Mouse (Mus musculus) neural tube, embryonic 14.5 days (tissue): ENCODE measurements around the gene Gcgr. TPM values are rescaled to one million over a fixed set of nuclear protein-coding genes. Genes with fewer than 3 reads are reported as not detected.
"Not testable (repeated sequence)": the region's sequence is repeated elsewhere in the genome, so short reads cannot be mapped to it uniquely, and the experiment has no call there.

ENCODE experiments used
- ATAC-seq: fragments of 200-750 bp; cut with Nextera tagmentation; 2 replicates; pipeline ENCODE4 v1.8.0; 2017; ENCODE audit warnings: low read depth, mild to moderate bottlenecking, moderate TSS enrichment, moderate library complexity
- H3K27ac ChIP-seq: fragments of 300-500 bp; sonication (generic); 2 replicates; pipeline ENCODE4 v1.5.1; 2014; ENCODE audit warnings: low read depth, mild to moderate bottlenecking, control low read depth, low read length, moderate library complexity, mixed read lengths
- H3K27me3 ChIP-seq: fragments of 300-500 bp; sonication (generic); 2 replicates; pipeline ENCODE4 v1.6.1; 2014; ENCODE audit warnings: low read length; ENCODE audit not compliant: control insufficient read depth, insufficient read depth
- H3K36me3 ChIP-seq: fragments of 300-500 bp; sonication (generic); 2 replicates; pipeline ENCODE4 v1.6.1; 2014; ENCODE audit warnings: low read length, mixed read lengths; ENCODE audit not compliant: control insufficient read depth, insufficient read depth
- H3K4me1 ChIP-seq: fragments of 300-500 bp; sonication (generic); 2 replicates; pipeline ENCODE4 v1.6.1; 2014; ENCODE audit warnings: low read length; ENCODE audit not compliant: control insufficient read depth, insufficient read depth
- H3K4me2 ChIP-seq: fragments of 300-500 bp; sonication (generic); 2 replicates; pipeline ENCODE4 v1.6.1; 2014; ENCODE audit warnings: mild to moderate bottlenecking, low read depth, low read length, control low read depth
- H3K4me3 ChIP-seq: fragments of 300-500 bp; sonication (generic); 2 replicates; pipeline ENCODE4 v1.5.1; 2014; ENCODE audit warnings: low read depth, low read length, control low read depth, mixed read lengths
- H3K9ac ChIP-seq: fragments of 300-500 bp; sonication (generic); replicated peaks from 2 replicates; pipeline ENCODE4 v1.6.1; 2014; ENCODE audit warnings: low read depth, mild to moderate bottlenecking, control low read depth, low read length, mixed read lengths
- H3K9me3 ChIP-seq: fragments of 300-500 bp; sonication (generic); 2 replicates; pipeline ENCODE4 v1.6.1; 2016; ENCODE audit warnings: low read length; ENCODE audit not compliant: control insufficient read depth
- WGBS: fragments of 180-500 bp; shearing (Covaris S2); extraction: QIAGEN DNeasy Blood & Tissue Kit; methylation state at CpG from one replicate; pipeline ENCODE4 v1.1.7; 2014; 5-methylcytosine and 5-hydroxymethylcytosine counted together
- polyA plus RNA-seq: library from polyadenylated mRNA; unstranded; fragments of >200 nt; fragmentation: Nextera tagmentation; extraction: Ambion mirVana; gene quantifications from 2 replicates; pipeline ENCODE4 v1.2.1, GENCODE M21; 2014

The Gcgr gene
- polyA plus RNA-seq, 1 experiment from 2014 or later = 0.19 TPM

- ATAC-seq = peak; percentile 89
- H3K4me1 ChIP-seq = peaks cover 17% of the 10 kb centered on the region
- no peaks in the 10 kb centered on the region for H3K9me3 ChIP-seq
- peak within 1 kb of the TSS; percentile 86 for H3K27ac ChIP-seq
- no peaks in the 10 kb centered on the region for H3K27me3 ChIP-seq
- H3K4me2 ChIP-seq = peak within 1 kb of the TSS; percentile 93
- H3K9ac ChIP-seq = peak within 1 kb of the TSS; percentile 96
- H3K36me3 ChIP-seq = peaks cover under 1% of the 10 kb centered on the region
- WGBS = 1% methylated on average over 58 of the region's 87 CpGs
- peak within 1 kb of the TSS; percentile 96 for H3K4me3 ChIP-seq
Measured at GRCm38 (mm10) chr11:120549168-120549945, 18.9 kb downstream of the Gcgr start, which contains the start of gene Mcrip1. TSS of gene Mcrip1 (minus strand) at chr11:120549727.

- 75% methylated on average over 11 of the region's 11 CpGs for WGBS
Measured at GRCm38 (mm10) chr11:120549986-120550809, 19.7 kb downstream of the Gcgr start.

GRCm38 (mm10) chr11:120550810-120551440 lies 20.4 kb downstream of the Gcgr start, which contains the start of gene Ppp1r27:
TSS of gene Ppp1r27 (minus strand) at chr11:120551132.
- peak within 1 kb of the TSS; percentile 96 for H3K9ac ChIP-seq
- H3K27me3 ChIP-seq = no peaks in the 10 kb centered on the region
- 93% methylated on average over 28 of the region's 28 CpGs for WGBS
- H3K27ac ChIP-seq = peak within 1 kb of the TSS; percentile 58
- H3K36me3 ChIP-seq = no peaks in the 10 kb centered on the region
- H3K9me3 ChIP-seq = no peaks in the 10 kb centered on the region
- H3K4me1 ChIP-seq = peaks cover 17% of the 10 kb centered on the region
- H3K4me3 ChIP-seq = peak within 1 kb of the TSS; percentile 96
- no peak for ATAC-seq
- H3K4me2 ChIP-seq = peak within 1 kb of the TSS; percentile 93

More at GRCm38 (mm10) chr11:120549986-120550809, 19.7 kb downstream of the Gcgr start:
- ATAC-seq = peak; percentile 36; the same call in 1 of the 2 replicates
- H3K4me3 ChIP-seq = peak overlapping the region; percentile 96
- peak overlapping the region; percentile 93 for H3K4me2 ChIP-seq
- no peaks in the 10 kb centered on the region for H3K9me3 ChIP-seq
- peak overlapping the region; percentile 58 for H3K27ac ChIP-seq
- H3K36me3 ChIP-seq = no peaks in the 10 kb centered on the region
- peaks cover 17% of the 10 kb centered on the region for H3K4me1 ChIP-seq
- no peaks in the 10 kb centered on the region for H3K27me3 ChIP-seq
- H3K9ac ChIP-seq = peak overlapping the region; percentile 96

GRCm38 (mm10) chr11:120552736-120553135 lies 22.2 kb downstream of the Gcgr start:
- Histone ChIP-seq H3K4me1 (peaks cover 17% of the 10 kb centered on the region), H3K4me2 (no peak overlapping the region), H3K27me3 (no peaks in the 10 kb centered on the region), H3K4me3 (no peak overlapping the region), H3K9me3 (no peaks in the 10 kb centered on the region), H3K36me3 (no peaks in the 10 kb centered on the region), H3K9ac (no peak overlapping the region), H3K27ac (no peak overlapping the region)
- WGBS = 84% methylated on average over 5 of the region's 5 CpGs
- no peak for ATAC-seq

GRCm38 (mm10) chr11:120554834-120555233 lies 24.3 kb downstream of the Gcgr start:
- WGBS = 88% methylated on average over 7 of the region's 7 CpGs
- ATAC-seq = no peak
- Histone ChIP-seq H3K4me1 (peaks cover 5% of the 10 kb centered on the region; the same call in 1 of the 2 replicates), H3K9ac (no peak overlapping the region), H3K4me2 (no peak overlapping the region), H3K27ac (no peak overlapping the region), H3K4me3 (no peak overlapping the region), H3K9me3 (no peaks in the 10 kb centered on the region), H3K36me3 (peaks cover under 1% of the 10 kb centered on the region; the same call in 1 of the 2 replicates), H3K27me3 (no peaks in the 10 kb centered on the region)

- H3K27ac ChIP-seq = no peak overlapping the region
- H3K4me3 ChIP-seq = no peak overlapping the region
- peaks cover 2% of the 10 kb centered on the region; the same call in 1 of the 2 replicates for H3K4me1 ChIP-seq
- H3K4me2 ChIP-seq = no peak overlapping the region
- ATAC-seq = no peak
- 93% methylated on average over 2 of the region's 2 CpGs for WGBS
- peaks cover 5% of the 10 kb centered on the region for H3K36me3 ChIP-seq
- H3K27me3 ChIP-seq = no peaks in the 10 kb centered on the region
- no peak overlapping the region for H3K9ac ChIP-seq
- no peaks in the 10 kb centered on the region for H3K9me3 ChIP-seq
Measured at GRCm38 (mm10) chr11:120555260-120555659, 24.8 kb downstream of the Gcgr start.

- not testable (repeated sequence) for H3K4me1 ChIP-seq, ATAC-seq, H3K4me2 ChIP-seq, H3K27me3 ChIP-seq, H3K9ac ChIP-seq, H3K4me3 ChIP-seq, H3K9me3 ChIP-seq, H3K27ac ChIP-seq
- peaks cover 39% of the 10 kb centered on the region for H3K36me3 ChIP-seq
- 85% methylated on average over 6 of the region's 6 CpGs for WGBS
Measured at GRCm38 (mm10) chr11:120558843-120559242, 28.3 kb downstream of the Gcgr start.

GRCm38 (mm10) chr11:120560952-120561728 lies 30.6 kb downstream of the Gcgr start:
- no peak overlapping the region for H3K9ac ChIP-seq
- H3K4me1 ChIP-seq = no peaks in the 10 kb centered on the region
- peaks cover 60% of the 10 kb centered on the region for H3K36me3 ChIP-seq
- 95% methylated on average over 13 of the region's 13 CpGs for WGBS
- no peaks in the 10 kb centered on the region for H3K9me3 ChIP-seq
- no peak for ATAC-seq
- no peaks in the 10 kb centered on the region for H3K27me3 ChIP-seq
- H3K27ac ChIP-seq = no peak overlapping the region
- no peak overlapping the region for H3K4me2 ChIP-seq
- H3K4me3 ChIP-seq = no peak overlapping the region
